ENCODE assay signal across 8 mouse cellular contexts in the genomic region with DNA sequence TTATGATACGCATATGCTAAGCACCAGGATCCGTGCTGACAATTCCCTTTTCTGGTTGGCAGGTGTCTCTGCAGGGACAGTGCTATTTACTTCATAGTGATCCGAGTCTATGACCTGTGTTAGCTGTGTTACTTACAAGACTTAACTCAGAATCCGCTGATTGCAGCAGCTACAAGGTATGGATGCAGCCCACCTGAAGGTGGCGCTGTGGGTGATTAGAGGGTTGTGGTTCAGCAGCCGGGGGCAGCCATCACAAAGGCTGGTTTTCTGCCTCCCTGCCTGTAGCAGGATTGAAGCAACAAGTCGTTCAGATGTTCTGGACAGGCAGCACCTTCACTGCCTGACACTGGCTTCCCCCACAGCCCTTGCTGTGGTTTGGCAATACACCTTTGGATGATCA.
DNase-seq lines count a peak whose midpoint lies in the region; ATAC-seq lines count a peak whose summit lies in the region.

No protein-coding gene starts in this region.

- DNase-seq in cerebellum, postnatal 14 days: peak; percentile 37 to 65
- DNase-seq in cerebellum, adult 11 months: no peak
- peak; percentile 52 for DNase-seq in midbrain, embryonic 10.5 days (ENCODE audit: low spot score)
- peak; percentile 56 for DNase-seq in forebrain, embryonic 10.5 days (ENCODE audit: extremely low spot score, low spot score)
- peak; percentile 23 for DNase-seq in lung, postnatal 14 days
- no peak for DNase-seq in urinary bladder, postnatal 4 days (ENCODE audit: low spot score in 2 of 2)
- no peak for DNase-seq in right cerebral cortex, adult 18-20 months

- ATAC-seq in midbrain, embryonic 15.5 days (replicated peaks): no peak

- WGBS in midbrain, embryonic 10.5 days: 29% methylated on average over 7 of the region's 7 CpGs
- whole genome bisulfite sequencing in midbrain, embryonic 15.5 days: 27% methylated on average over 7 of the region's 7 CpGs
- WGBS in forebrain, embryonic 10.5 days: 27% methylated on average over 7 of the region's 7 CpGs

- H3K4me3 ChIP-seq in midbrain, embryonic 10.5 days: no peak overlapping the region
- no peak overlapping the region for H3K4me3 ChIP-seq in midbrain, embryonic 15.5 days
- H3K4me3 ChIP-seq in forebrain, embryonic 10.5 days: no peak overlapping the region

- H3K27ac ChIP-seq in midbrain, embryonic 10.5 days (replicated peaks): no peak overlapping the region
- no peak overlapping the region for H3K27ac ChIP-seq in midbrain, embryonic 15.5 days
- no peak overlapping the region for H3K27ac ChIP-seq in forebrain, embryonic 10.5 days

- peaks cover 35% of the 10 kb centered on the region for H3K27me3 ChIP-seq in midbrain, embryonic 10.5 days (ENCODE audit: low read depth, poor library complexity, severe bottlenecking)
- no peaks in the 10 kb centered on the region for H3K27me3 ChIP-seq in midbrain, embryonic 15.5 days (replicated peaks)
- H3K27me3 ChIP-seq in forebrain, embryonic 10.5 days (ENCODE audit: poor library complexity, severe bottlenecking): peaks cover 39% of the 10 kb centered on the region

- peaks cover 45% of the 10 kb centered on the region for H3K4me1 ChIP-seq in midbrain, embryonic 10.5 days
- H3K4me1 ChIP-seq in midbrain, embryonic 15.5 days: peaks cover 57% of the 10 kb centered on the region
- H3K4me1 ChIP-seq in forebrain, embryonic 10.5 days: peaks cover 42% of the 10 kb centered on the region

- no peaks in the 10 kb centered on the region for H3K9me3 ChIP-seq in midbrain, embryonic 10.5 days (replicated peaks)
- no peaks in the 10 kb centered on the region for H3K9me3 ChIP-seq in midbrain, embryonic 15.5 days
- no peaks in the 10 kb centered on the region for H3K9me3 ChIP-seq in forebrain, embryonic 10.5 days

- H3K36me3 ChIP-seq in midbrain, embryonic 10.5 days: no peaks in the 10 kb centered on the region
- H3K36me3 ChIP-seq in midbrain, embryonic 15.5 days (replicated peaks): no peaks in the 10 kb centered on the region
- H3K36me3 ChIP-seq in forebrain, embryonic 10.5 days (replicated peaks): no peaks in the 10 kb centered on the region

- H3K9ac ChIP-seq in midbrain, embryonic 15.5 days: no peak overlapping the region

- H3K4me2 ChIP-seq in midbrain, embryonic 15.5 days: no peak overlapping the region

Comparison
In these comparisons a context has a peak if more than half of its experiments do, and no peak if none do; other contexts are left out.
1. DNase-seq: peak in cerebellum, postnatal 14 days (2 of 2), midbrain, embryonic 10.5 days (single experiment), forebrain, embryonic 10.5 days (single experiment) and lung, postnatal 14 days (single experiment); none in cerebellum, adult 11 months (single experiment), urinary bladder, postnatal 4 days (0 of 2) and right cerebral cortex, adult 18-20 months (single experiment).